Mouse (Mus musculus) testis, adult 2 months (tissue): ENCODE measurements at regions not wholly inside any gene's neighbourhood (a gene's known extent, or its start where the extent isn't known, plus 50 kb on each side); places are given as distances from the start of the nearest gene placed in this dataset.

Source experiments
- CTCF ChIP-seq: fragments of 200-500 bp; IDR thresholded peaks from 2 replicates; pipeline ENCODE4 v1.5.1; 2012; ENCODE audit warnings: low read depth, mild to moderate bottlenecking, inconsistent platforms, low read length, moderate library complexity; ENCODE audit not compliant: control insufficient read depth, insufficient read depth, insufficient replicate concordance
- POLR2A ChIP-seq: fragments of 200-500 bp; IDR thresholded peaks from 2 replicates; pipeline ENCODE4 v1.6.1; 2012; ENCODE audit warnings: low read depth, mild to moderate bottlenecking, inconsistent platforms, low read length, moderate library complexity; ENCODE audit not compliant: control insufficient read depth

DNA sequence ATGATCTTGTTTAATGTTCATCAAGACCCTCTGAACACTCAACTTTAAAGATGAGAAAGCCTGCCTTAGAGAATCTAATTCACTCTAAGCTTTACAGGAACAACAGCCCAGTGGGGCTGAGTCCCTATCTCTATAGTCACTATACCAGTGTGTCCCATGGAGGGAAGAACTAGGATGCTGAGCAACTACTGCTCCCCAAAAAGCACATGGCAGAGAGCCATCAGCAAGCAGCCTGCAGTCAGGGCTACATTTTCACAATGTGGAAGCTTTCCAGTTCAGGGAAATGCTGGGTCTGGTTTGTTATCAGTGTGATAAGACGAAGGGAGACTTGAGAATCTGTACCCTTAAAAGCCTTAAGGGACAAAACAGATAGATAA is 176.5 kb upstream of the Frmd6 start:
- TF ChIP-seq CTCF = no peak
- TF ChIP-seq POLR2A = no peak
